Mouse (Mus musculus): ENCODE results near the gene Olfr402. TPM values are rescaled to one million over a fixed set of nuclear protein-coding genes. Genes with fewer than 3 reads are reported as not detected.

Gene Olfr402
- polyA plus RNA-seq, 1 experiment from 2014 or later, result not detected

GRCm38 (mm10) chr11:74183745-74184144 is 30.4 kb downstream of the Olfr402 start:
- TF ChIP-seq CTCF (IDR thresholded peaks at IDR 0.05; ENCODE audit: low read depth), result no peak

GRCm38 (mm10) chr11:74185949-74186348 is 32.6 kb downstream of the Olfr402 start, which contains the start of gene Olfr403:
Gene Olfr403, plus strand, starts transcription at chr11:74186249.
- H3K4me2 ChIP-seq (replicated peaks; ENCODE audit: low read depth), result no peak within 1 kb of the TSS
- TF ChIP-seq CTCF (IDR thresholded peaks at IDR 0.05; ENCODE audit: low read depth), result no peak
- H3K27me3 ChIP-seq (replicated peaks; ENCODE audit: control insufficient read depth, insufficient read depth, low read length), result no peaks in the 10 kb centered on the region
- no peak within 1 kb of the TSS for H3K27ac ChIP-seq (ENCODE audit: low read depth, low read length)
- no peak for ATAC-seq
- no peaks in the 10 kb centered on the region for H3K4me1 ChIP-seq (replicated peaks; ENCODE audit: control insufficient read depth, insufficient read depth, low read length)
- H3K9ac ChIP-seq (ENCODE audit: low read depth, low read length), result no peak within 1 kb of the TSS
- H3K36me3 ChIP-seq (ENCODE audit: control insufficient read depth, insufficient read depth), result no peaks in the 10 kb centered on the region
- no peaks in the 10 kb centered on the region for H3K9me3 ChIP-seq (ENCODE audit: control insufficient read depth)
- H3K4me3 ChIP-seq (ENCODE audit: low read depth, low read length), result no peak within 1 kb of the TSS

More at GRCm38 (mm10) chr11:74183745-74184144, 30.4 kb downstream of the Olfr402 start:
- ATAC-seq, result no peak
- H3K9me3 ChIP-seq (ENCODE audit: control insufficient read depth), result no peaks in the 10 kb centered on the region
- no peak overlapping the region for H3K4me3 ChIP-seq (ENCODE audit: low read depth, low read length)
- H3K36me3 ChIP-seq (ENCODE audit: control insufficient read depth, insufficient read depth), result no peaks in the 10 kb centered on the region
- no peaks in the 10 kb centered on the region for H3K27me3 ChIP-seq (replicated peaks; ENCODE audit: control insufficient read depth, insufficient read depth, low read length)
- H3K4me2 ChIP-seq (replicated peaks; ENCODE audit: low read depth), result no peak overlapping the region
- no peak overlapping the region for H3K27ac ChIP-seq (ENCODE audit: low read depth, low read length)
- H3K9ac ChIP-seq (ENCODE audit: low read depth, low read length), result no peak overlapping the region
- 72% methylated on average over 4 of the region's 4 CpGs for WGBS
- H3K4me1 ChIP-seq (replicated peaks; ENCODE audit: control insufficient read depth, insufficient read depth, low read length), result no peaks in the 10 kb centered on the region

Other genes with a start within 250 kb of the Olfr402 start
- gene Olfr395, start 244.2 kb upstream of the Olfr402 start, polyA plus RNA-seq (2015; fragmentation: Nextera tagmentation; extraction: Ambion mirVana), result not detected in 2 replicates
- not detected in 2 replicates for gene Olfr23, start 216.9 kb upstream of the Olfr402 start, polyA plus RNA-seq (2015; fragmentation: Nextera tagmentation; extraction: Ambion mirVana)
- gene Olfr397, start 192.7 kb upstream of the Olfr402 start, polyA plus RNA-seq (2015; fragmentation: Nextera tagmentation; extraction: Ambion mirVana), result not detected in 2 replicates
- gene Olfr398, start 163.1 kb upstream of the Olfr402 start, polyA plus RNA-seq (2015; fragmentation: Nextera tagmentation; extraction: Ambion mirVana), result not detected in 2 replicates
- gene Olfr139, start 97.0 kb upstream of the Olfr402 start, polyA plus RNA-seq (2015; fragmentation: Nextera tagmentation; extraction: Ambion mirVana), result not detected in 2 replicates
- gene Olfr399, start 96.9 kb upstream of the Olfr402 start, polyA plus RNA-seq (2015; fragmentation: Nextera tagmentation; extraction: Ambion mirVana), result not detected in 2 replicates
- gene Zfp616, start 83.6 kb upstream of the Olfr402 start, polyA plus RNA-seq (2015; fragmentation: Nextera tagmentation; extraction: Ambion mirVana), result not detected in 2 replicates
- not detected in 2 replicates for gene Olfr401, start 39.8 kb upstream of the Olfr402 start, polyA plus RNA-seq (2015; fragmentation: Nextera tagmentation; extraction: Ambion mirVana)
- not detected in 2 replicates for gene Olfr403, start 32.7 kb downstream of the Olfr402 start, polyA plus RNA-seq (2015; fragmentation: Nextera tagmentation; extraction: Ambion mirVana)
- not detected in 2 replicates for gene Olfr43, start 57.9 kb downstream of the Olfr402 start, polyA plus RNA-seq (2015; fragmentation: Nextera tagmentation; extraction: Ambion mirVana)
- not detected in 2 replicates for gene Olfr406, start 106.3 kb downstream of the Olfr402 start, polyA plus RNA-seq (2015; fragmentation: Nextera tagmentation; extraction: Ambion mirVana)
- not detected in 2 replicates for gene Olfr59, start 130.2 kb downstream of the Olfr402 start, polyA plus RNA-seq (2015; fragmentation: Nextera tagmentation; extraction: Ambion mirVana)
- gene Olfr410, start 184.5 kb downstream of the Olfr402 start, polyA plus RNA-seq (2015; fragmentation: Nextera tagmentation; extraction: Ambion mirVana), result not detected in 2 replicates
- not detected in 2 replicates for gene Olfr411, start 199.1 kb downstream of the Olfr402 start, polyA plus RNA-seq (2015; fragmentation: Nextera tagmentation; extraction: Ambion mirVana)
- not detected in 2 replicates for gene Olfr412, start 208.5 kb downstream of the Olfr402 start, polyA plus RNA-seq (2015; fragmentation: Nextera tagmentation; extraction: Ambion mirVana)